Mouse (Mus musculus) heart, embryonic 11.5 days (tissue): ENCODE measurements around the gene Nt5c2. TPM values are rescaled to one million over a fixed set of nuclear protein-coding genes. Genes with fewer than 3 reads are reported as not detected.

Experiments
- ATAC-seq: fragments of 200-750 bp; cut with Nextera tagmentation; replicated peaks from 2 replicates; pipeline ENCODE4 v1.8.0; 2017; ENCODE audit warnings: moderate library complexity; ENCODE audit not compliant: insufficient number of reproducible peaks, low FRiP score, low TSS enrichment
- H3K27ac ChIP-seq: fragments of 300-500 bp; sonication (generic); 2 replicates; pipeline ENCODE4 v1.5.1; 2014; ENCODE audit warnings: mild to moderate bottlenecking, low read depth, low read length
- H3K27me3 ChIP-seq: fragments of 300-500 bp; sonication (generic); 2 replicates; pipeline ENCODE4 v1.6.1; 2014; ENCODE audit warnings: mild to moderate bottlenecking, low read length, mixed read lengths; ENCODE audit not compliant: control insufficient read depth, insufficient read depth
- H3K36me3 ChIP-seq: fragments of 300-500 bp; sonication (generic); 2 replicates; pipeline ENCODE4 v1.6.1; 2014; ENCODE audit warnings: mild to moderate bottlenecking, low read length, moderate library complexity, mixed read lengths; ENCODE audit not compliant: control insufficient read depth, insufficient read depth
- H3K4me1 ChIP-seq: fragments of 300-500 bp; sonication (generic); 2 replicates; pipeline ENCODE4 v1.6.1; 2014; ENCODE audit warnings: low read length; ENCODE audit not compliant: control insufficient read depth, insufficient read depth
- H3K4me2 ChIP-seq: fragments of 300-500 bp; sonication (generic); 2 replicates; pipeline ENCODE4 v1.6.1; 2014; ENCODE audit warnings: mild to moderate bottlenecking, moderate library complexity
- H3K4me3 ChIP-seq: fragments of 300-500 bp; sonication (generic); 2 replicates; pipeline ENCODE4 v1.5.1; 2014; ENCODE audit warnings: low read depth, low read length
- H3K9ac ChIP-seq: fragments of 300-500 bp; sonication (generic); 2 replicates; pipeline ENCODE4 v1.6.1; 2014; ENCODE audit warnings: mild to moderate bottlenecking, low read depth, low read length, moderate library complexity
- H3K9me3 ChIP-seq: fragments of 300-500 bp; sonication (generic); replicated peaks from 2 replicates; pipeline ENCODE4 v1.6.1; 2016; ENCODE audit warnings: low read length; ENCODE audit not compliant: control insufficient read depth
- WGBS: fragments of 180-500 bp; shearing (Covaris S2); extraction: QIAGEN DNeasy Blood & Tissue Kit; methylation state at CpG from one replicate; pipeline ENCODE4 v1.1.7; 2014; ENCODE audit not compliant: insufficient replicate concordance; 5-methylcytosine and 5-hydroxymethylcytosine counted together
- polyA plus RNA-seq: library from polyadenylated mRNA; unstranded; fragments of >200 nt; fragmentation: Nextera tagmentation; extraction: Ambion mirVana; gene quantifications from 2 replicates; pipeline ENCODE4 v1.2.1, GENCODE M21; 2014

Nt5c2 gene
- polyA plus RNA-seq, 1 experiment from 2014 or later = 82.3 TPM

DNA sequence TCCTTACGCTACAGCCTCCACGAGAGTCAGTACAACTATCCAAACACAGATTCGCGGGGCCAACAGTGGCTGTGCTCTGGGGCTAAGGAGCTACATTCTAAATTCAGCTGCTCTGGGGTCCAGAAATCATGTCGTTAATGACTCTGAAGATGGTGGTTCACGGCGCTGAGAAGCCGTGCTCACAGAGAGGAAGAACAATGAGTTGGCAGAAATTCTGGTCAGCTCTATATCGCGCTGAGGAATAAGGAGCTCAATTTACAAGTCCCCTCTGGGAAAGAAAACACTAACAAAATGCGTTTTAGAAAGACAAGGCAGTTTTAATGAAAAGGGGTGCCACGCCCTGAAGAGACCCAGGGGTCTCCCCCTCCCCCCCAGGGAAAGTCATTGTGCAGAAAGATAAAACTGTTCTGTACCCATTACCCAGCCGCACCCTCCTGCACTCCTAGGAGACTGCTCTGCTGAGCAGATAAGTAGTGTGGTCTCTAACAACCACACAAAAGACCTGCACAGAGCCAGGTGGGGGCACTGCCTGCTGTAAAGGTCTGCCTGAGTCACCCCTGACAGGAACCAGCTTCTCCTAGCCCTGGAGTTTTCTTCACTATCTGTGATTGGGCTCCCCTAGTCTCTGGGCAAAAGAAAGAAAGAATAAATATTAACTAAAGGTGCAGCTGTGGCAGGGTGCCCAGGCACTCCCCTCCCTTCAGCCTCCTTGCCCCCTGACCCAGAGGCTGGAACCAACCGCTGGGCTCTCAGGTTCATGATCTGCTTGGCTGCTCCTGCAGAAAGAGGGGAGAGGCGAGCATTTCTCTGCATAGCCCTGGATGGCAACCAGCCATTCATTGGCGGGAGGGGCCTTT is 26.5 kb downstream of the Nt5c2 start:
- WGBS = 61% methylated on average over 16 of the region's 16 CpGs
- no peaks in the 10 kb centered on the region for H3K9me3 ChIP-seq
- ATAC-seq = peak; percentile 84
- H3K9ac ChIP-seq = no peak overlapping the region
- H3K4me3 ChIP-seq = no peak overlapping the region
- no peaks in the 10 kb centered on the region for H3K27me3 ChIP-seq
- peak overlapping the region; percentile 43 for H3K4me2 ChIP-seq
- H3K27ac ChIP-seq = peak overlapping the region; percentile 81
- H3K36me3 ChIP-seq = no peaks in the 10 kb centered on the region
- H3K4me1 ChIP-seq = peaks cover 16% of the 10 kb centered on the region

DNA sequence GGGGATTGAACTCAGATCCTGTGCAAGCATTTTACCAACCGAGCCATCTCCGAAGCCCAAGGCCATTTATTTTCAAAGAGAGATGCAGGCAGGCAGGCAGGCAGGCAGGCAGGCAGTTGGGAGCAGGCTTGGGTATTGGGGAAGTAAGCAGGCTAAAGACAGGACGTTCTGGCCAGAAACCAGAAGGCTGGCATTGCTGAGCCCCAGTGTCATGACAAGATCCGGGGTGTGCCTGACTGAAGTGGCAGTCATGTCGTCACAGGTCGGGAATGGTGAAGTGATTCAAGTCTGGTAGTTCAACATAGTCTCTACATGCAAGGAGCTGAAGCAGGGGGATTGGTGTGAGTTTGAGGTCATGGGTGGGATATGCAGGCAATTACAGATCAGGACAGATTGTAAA is 27.3 kb downstream of the Nt5c2 start:
- WGBS = 68% methylated on average over 6 of the region's 6 CpGs
- Histone ChIP-seq H3K9me3 (no peaks in the 10 kb centered on the region), H3K9ac (no peak overlapping the region), H3K4me1 (peaks cover 19% of the 10 kb centered on the region), H3K27me3 (no peaks in the 10 kb centered on the region), H3K36me3 (no peaks in the 10 kb centered on the region), H3K27ac (peak overlapping the region; percentile 81), H3K4me3 (no peak overlapping the region), H3K4me2 (no peak overlapping the region)
- ATAC-seq = no peak

DNA sequence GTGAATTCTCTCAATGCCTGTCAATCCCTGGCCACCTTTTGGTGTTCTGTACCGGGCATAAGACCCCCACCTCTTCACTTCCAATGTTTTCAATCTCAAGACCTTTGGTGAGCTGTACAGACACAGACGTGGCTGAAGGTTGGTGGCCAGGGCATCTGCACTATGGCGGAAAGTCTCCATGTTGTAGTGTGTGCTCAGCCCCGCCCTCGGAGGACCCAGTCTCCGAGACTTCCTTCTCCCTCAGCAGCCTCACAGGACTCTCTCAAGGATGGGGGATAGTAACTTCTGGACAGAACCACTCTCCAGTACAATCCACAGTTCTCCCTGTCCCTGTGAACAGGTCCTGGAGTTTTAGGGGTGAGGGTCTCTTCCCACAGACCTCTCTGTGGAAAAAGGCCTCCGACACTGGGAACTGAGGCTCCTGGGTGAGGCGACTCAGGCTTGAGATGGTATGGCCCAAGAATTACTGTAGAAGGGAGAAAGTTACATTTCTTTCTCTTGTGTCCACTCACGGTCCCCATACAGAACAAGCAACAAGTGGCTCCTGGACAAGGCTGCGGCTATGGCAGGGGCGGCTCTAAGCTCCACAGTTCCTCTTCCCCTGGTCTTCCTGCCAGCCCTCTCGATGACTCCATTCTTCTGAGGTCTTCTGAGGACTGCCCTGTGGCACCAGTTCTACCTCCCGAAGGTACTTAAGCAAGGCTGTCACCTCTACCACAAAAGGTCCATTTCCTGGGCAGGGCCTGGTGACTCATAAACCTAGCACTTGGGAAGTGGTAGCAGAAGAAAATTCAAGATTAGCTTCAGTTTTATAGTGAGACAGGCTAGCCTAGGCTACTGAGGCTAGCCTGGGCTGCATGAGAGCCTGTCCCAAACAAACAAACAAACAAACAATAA is 30.0 kb downstream of the Nt5c2 start:
- H3K4me3 ChIP-seq = no peak overlapping the region
- H3K27ac ChIP-seq = no peak overlapping the region
- H3K4me1 ChIP-seq = peaks cover 19% of the 10 kb centered on the region
- no peaks in the 10 kb centered on the region for H3K9me3 ChIP-seq
- H3K27me3 ChIP-seq = no peaks in the 10 kb centered on the region
- no peak overlapping the region for H3K4me2 ChIP-seq
- H3K36me3 ChIP-seq = no peaks in the 10 kb centered on the region
- ATAC-seq = no peak
- no peak overlapping the region for H3K9ac ChIP-seq
- 81% methylated on average over 13 of the region's 13 CpGs for WGBS

DNA sequence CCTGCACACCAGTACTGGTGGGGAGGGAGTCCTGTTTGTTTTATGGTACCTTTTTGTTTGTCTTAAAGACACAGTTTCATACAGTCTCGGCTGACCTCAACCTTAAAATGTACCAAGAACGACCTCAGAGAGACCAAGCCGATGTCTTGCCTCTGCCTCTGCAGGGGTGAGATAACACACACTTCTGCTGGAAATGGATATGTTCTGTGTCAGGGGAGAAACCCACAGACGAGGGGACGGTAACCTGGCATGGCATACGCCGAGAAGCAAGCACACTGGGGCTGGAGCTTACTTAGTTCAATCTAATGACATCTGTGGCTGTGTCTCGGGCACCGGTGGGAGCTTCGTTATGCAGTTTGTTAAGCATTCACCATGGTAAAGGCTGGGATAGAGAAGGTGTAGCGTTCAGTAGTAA is 31.0 kb downstream of the Nt5c2 start:
- Histone ChIP-seq H3K4me1 (peaks cover 13% of the 10 kb centered on the region; the same call in 1 of the 2 replicates), H3K9me3 (no peaks in the 10 kb centered on the region), H3K27ac (peak overlapping the region; percentile 54; the same call in 1 of the 2 replicates), H3K4me3 (no peak overlapping the region), H3K9ac (no peak overlapping the region), H3K36me3 (no peaks in the 10 kb centered on the region), H3K4me2 (peak overlapping the region; percentile 32; the same call in 1 of the 2 replicates), H3K27me3 (no peaks in the 10 kb centered on the region)
- 49% methylated on average over 11 of the region's 11 CpGs for WGBS
- peak; percentile 36; the same call in 1 of the 2 replicates for ATAC-seq

DNA sequence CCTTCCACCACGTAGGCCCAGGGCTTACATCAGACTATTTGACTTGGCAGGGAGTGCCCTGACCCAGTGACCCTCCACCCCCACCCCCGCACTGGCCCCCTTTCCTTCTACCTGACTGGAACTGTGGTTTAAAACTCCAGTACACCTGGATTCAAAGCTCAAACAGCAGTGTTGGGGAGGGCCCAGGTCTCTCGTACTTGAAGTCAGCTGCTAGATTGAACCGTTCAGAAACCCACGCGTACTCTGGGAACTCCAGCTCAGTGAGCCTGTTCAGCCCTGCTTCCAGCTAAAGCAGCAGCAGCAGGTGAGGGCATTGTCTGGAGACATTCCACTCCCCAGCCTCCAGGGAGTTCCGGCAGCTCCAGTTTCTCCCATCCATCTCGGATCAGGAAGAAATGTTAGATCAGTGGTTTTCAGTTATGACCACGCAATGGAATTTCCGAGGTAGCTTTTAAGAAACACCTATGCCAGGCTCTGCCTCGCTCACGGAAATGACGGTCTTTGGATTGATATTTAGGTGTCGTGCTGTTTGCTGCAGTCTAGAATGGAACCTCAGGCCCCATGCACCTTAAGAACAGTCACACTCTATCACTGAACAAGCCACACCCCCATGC is 31.5 kb downstream of the Nt5c2 start:
- no peaks in the 10 kb centered on the region for H3K9me3 ChIP-seq
- ATAC-seq = no peak
- H3K27me3 ChIP-seq = no peaks in the 10 kb centered on the region
- WGBS = 63% methylated on average over 14 of the region's 14 CpGs
- peaks cover 13% of the 10 kb centered on the region; the same call in 1 of the 2 replicates for H3K4me1 ChIP-seq
- 0 out of 2 replicates have a peak overlapping the region, but pooled peaks have one; percentile 36 for H3K9ac ChIP-seq
- H3K4me2 ChIP-seq = no peak overlapping the region; the same call in 1 of the 2 replicates
- H3K4me3 ChIP-seq = no peak overlapping the region
- peak overlapping the region; percentile 54 for H3K27ac ChIP-seq
- H3K36me3 ChIP-seq = no peaks in the 10 kb centered on the region

DNA sequence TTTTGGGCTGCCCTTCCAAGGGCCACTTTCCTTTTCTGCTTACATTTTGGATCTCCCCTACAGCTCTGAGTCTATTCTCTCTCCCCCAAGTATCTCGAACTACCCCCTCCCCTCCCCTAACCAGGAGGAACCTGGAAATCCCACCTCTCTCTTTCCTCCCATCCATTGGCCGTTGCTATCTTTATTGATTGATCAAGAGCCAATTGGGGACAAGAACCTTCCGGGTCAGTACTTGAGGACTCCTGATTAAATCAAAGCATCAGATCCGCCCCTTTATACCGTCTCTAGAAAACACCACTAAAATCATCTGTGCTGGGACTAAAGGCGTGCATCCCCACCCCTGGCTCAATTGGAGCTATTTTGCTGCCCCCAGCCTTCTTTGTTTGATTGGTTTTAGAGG is 33.5 kb downstream of the Nt5c2 start:
- H3K36me3 ChIP-seq = no peaks in the 10 kb centered on the region
- peaks cover 10% of the 10 kb centered on the region; the same call in 1 of the 2 replicates for H3K4me1 ChIP-seq
- WGBS = 38% methylated on average over 6 of the region's 6 CpGs
- H3K27ac ChIP-seq = no peak overlapping the region
- no peak for ATAC-seq
- H3K4me3 ChIP-seq = no peak overlapping the region
- H3K9me3 ChIP-seq = no peaks in the 10 kb centered on the region
- no peaks in the 10 kb centered on the region for H3K27me3 ChIP-seq
- no peak overlapping the region for H3K4me2 ChIP-seq
- no peak overlapping the region for H3K9ac ChIP-seq

DNA sequence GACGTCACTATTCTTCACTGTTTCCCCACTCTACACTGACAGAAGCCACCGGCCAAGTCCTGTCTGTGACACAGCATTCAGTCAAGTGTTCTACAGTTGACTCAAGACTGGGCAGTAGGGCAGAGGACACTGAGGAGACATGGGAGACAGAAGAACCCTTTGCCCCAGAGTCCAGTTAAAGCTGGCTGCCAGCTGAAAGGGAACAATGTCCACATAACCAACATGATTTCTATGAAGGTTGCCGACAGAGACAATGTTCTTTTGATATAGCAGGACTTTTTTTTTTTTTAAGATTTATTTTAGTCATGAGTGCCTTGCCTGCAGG is 35.2 kb downstream of the Nt5c2 start:
- Histone ChIP-seq H3K4me2 (no peak overlapping the region), H3K27me3 (no peaks in the 10 kb centered on the region), H3K4me3 (no peak overlapping the region), H3K4me1 (peaks cover 13% of the 10 kb centered on the region; the same call in 1 of the 2 replicates), H3K9me3 (no peaks in the 10 kb centered on the region), H3K27ac (no peak overlapping the region), H3K36me3 (no peaks in the 10 kb centered on the region), H3K9ac (no peak overlapping the region)
- WGBS = 72% methylated on average over 3 of the region's 3 CpGs
- ATAC-seq = no peak
